Mouse (Mus musculus): ENCODE results near the gene Prss21. TPM values are rescaled to one million over a fixed set of nuclear protein-coding genes. Genes with fewer than 3 reads are reported as not detected.

Prss21 gene
- not detected in 2 replicates for polyA plus RNA-seq (2015; fragmentation: Nextera tagmentation; extraction: Ambion mirVana)

- Histone ChIP-seq H3K27ac (replicated peaks) (no peak within 1 kb of the TSS), H3K4me2 (replicated peaks) (no peak within 1 kb of the TSS), H3K27me3 (no peaks in the 10 kb centered on the region), H3K9me3 (no peaks in the 10 kb centered on the region), H3K4me3 (no peak within 1 kb of the TSS), H3K9ac (replicated peaks) (no peak within 1 kb of the TSS), H3K4me1 (no peaks in the 10 kb centered on the region), H3K36me3 (no peaks in the 10 kb centered on the region)
- ATAC-seq (replicated peaks) = no peak
- 86% methylated on average over 15 of the region's 15 CpGs for WGBS
Observed at GRCm38 (mm10) chr17:23867756-23868155, at the start of gene Prss21. Prss21 (plus strand) TSS chr17:23868056.

- WGBS = 97% methylated on average over 8 of the region's 8 CpGs
- Histone ChIP-seq H3K36me3 (peaks cover 97% of the 10 kb centered on the region), H3K9ac (replicated peaks) (no peak overlapping the region), H3K4me2 (replicated peaks) (no peak overlapping the region), H3K4me3 (no peak overlapping the region), H3K27me3 (no peaks in the 10 kb centered on the region), H3K9me3 (peaks cover 10% of the 10 kb centered on the region), H3K27ac (replicated peaks) (no peak overlapping the region), H3K4me1 (no peaks in the 10 kb centered on the region)
- no peak for ATAC-seq (replicated peaks)
Observed at GRCm38 (mm10) chr17:23818579-23818978, 49.3 kb upstream of the Prss21 start.

- Histone ChIP-seq H3K27ac (replicated peaks) (no peak overlapping the region), H3K27me3 (no peaks in the 10 kb centered on the region), H3K9me3 (peaks cover 10% of the 10 kb centered on the region), H3K4me1 (no peaks in the 10 kb centered on the region), H3K9ac (replicated peaks) (no peak overlapping the region), H3K4me3 (no peak overlapping the region), H3K36me3 (peaks cover 97% of the 10 kb centered on the region), H3K4me2 (replicated peaks) (no peak overlapping the region)
- ATAC-seq (replicated peaks) = no peak
- 98% methylated on average over 25 of the region's 25 CpGs for WGBS
Observed at GRCm38 (mm10) chr17:23819235-23819634, 48.6 kb upstream of the Prss21 start.

GRCm38 (mm10) chr17:23820731-23821130 is 47.1 kb upstream of the Prss21 start:
- H3K4me1 ChIP-seq = no peaks in the 10 kb centered on the region
- H3K27me3 ChIP-seq = no peaks in the 10 kb centered on the region
- H3K9me3 ChIP-seq = peaks cover 10% of the 10 kb centered on the region
- no peak overlapping the region for H3K27ac ChIP-seq (replicated peaks)
- no peak overlapping the region for H3K4me2 ChIP-seq (replicated peaks)
- peaks cover 97% of the 10 kb centered on the region for H3K36me3 ChIP-seq
- no peak overlapping the region for H3K9ac ChIP-seq (replicated peaks)
- ATAC-seq (replicated peaks) = no peak
- no peak overlapping the region for H3K4me3 ChIP-seq
- 96% methylated on average over 5 of the region's 5 CpGs for WGBS

GRCm38 (mm10) chr17:23822094-23822493 is 45.8 kb upstream of the Prss21 start:
- 82% methylated on average over 6 of the region's 6 CpGs for WGBS
- H3K9ac ChIP-seq (replicated peaks) = no peak overlapping the region
- H3K36me3 ChIP-seq = peaks cover 97% of the 10 kb centered on the region
- peaks cover 10% of the 10 kb centered on the region for H3K9me3 ChIP-seq
- H3K27me3 ChIP-seq = no peaks in the 10 kb centered on the region
- H3K4me1 ChIP-seq = peaks cover 8% of the 10 kb centered on the region
- ATAC-seq (replicated peaks) = no peak
- no peak overlapping the region for H3K4me2 ChIP-seq (replicated peaks)
- no peak overlapping the region for H3K27ac ChIP-seq (replicated peaks)
- no peak overlapping the region for H3K4me3 ChIP-seq

GRCm38 (mm10) chr17:23823018-23823417 is 44.8 kb upstream of the Prss21 start:
- Histone ChIP-seq H3K9ac (replicated peaks) (no peak overlapping the region), H3K36me3 (peaks cover 88% of the 10 kb centered on the region), H3K27me3 (no peaks in the 10 kb centered on the region), H3K4me3 (no peak overlapping the region), H3K4me2 (replicated peaks) (no peak overlapping the region), H3K27ac (replicated peaks) (no peak overlapping the region), H3K4me1 (peaks cover 17% of the 10 kb centered on the region), H3K9me3 (peaks cover 9% of the 10 kb centered on the region)
- 86% methylated on average over 16 of the region's 16 CpGs for WGBS
- no peak for ATAC-seq (replicated peaks)

GRCm38 (mm10) chr17:23823614-23824013 is 44.2 kb upstream of the Prss21 start:
- H3K36me3 ChIP-seq = peaks cover 82% of the 10 kb centered on the region
- H3K4me1 ChIP-seq = peaks cover 18% of the 10 kb centered on the region
- ATAC-seq (replicated peaks) = no peak; the same call in 1 of the 2 replicates
- H3K4me3 ChIP-seq = no peak overlapping the region
- no peak overlapping the region for H3K4me2 ChIP-seq (replicated peaks)
- no peak overlapping the region for H3K27ac ChIP-seq (replicated peaks)
- WGBS = 90% methylated on average over 12 of the region's 12 CpGs
- H3K9me3 ChIP-seq = 0 out of 2 replicates have a peak, but pooled peaks cover 4% of the 10 kb centered on the region
- H3K9ac ChIP-seq (replicated peaks) = no peak overlapping the region
- H3K27me3 ChIP-seq = no peaks in the 10 kb centered on the region

GRCm38 (mm10) chr17:23825591-23825990 is 42.3 kb upstream of the Prss21 start:
- Histone ChIP-seq H3K4me2 (replicated peaks) (no peak overlapping the region), H3K27ac (replicated peaks) (no peak overlapping the region), H3K27me3 (0 out of 2 replicates have a peak, but pooled peaks cover 2% of the 10 kb centered on the region), H3K4me3 (no peak overlapping the region), H3K9ac (replicated peaks) (no peak overlapping the region), H3K9me3 (no peaks in the 10 kb centered on the region), H3K36me3 (peaks cover 62% of the 10 kb centered on the region), H3K4me1 (peaks cover 21% of the 10 kb centered on the region)
- WGBS = 89% methylated on average over 4 of the region's 4 CpGs
- ATAC-seq (replicated peaks) = no peak

GRCm38 (mm10) chr17:23828271-23829001 is 39.4 kb upstream of the Prss21 start:
- peak overlapping the region; percentile 61 for H3K4me2 ChIP-seq (replicated peaks)
- WGBS = under 1% methylated on average over 47 of the region's 47 CpGs
- peak; percentile 79 for ATAC-seq (replicated peaks)

GRCm38 (mm10) chr17:23829064-23829619 is 38.7 kb upstream of the Prss21 start, which contains the start of gene Elob:
Elob (minus strand) TSS chr17:23829136.
- peak; percentile 95 for ATAC-seq (replicated peaks)
- Histone ChIP-seq H3K27me3 (0 out of 2 replicates have a peak, but pooled peaks cover 10% of the 10 kb centered on the region), H3K27ac (replicated peaks) (peak within 1 kb of the TSS; percentile 97), H3K9me3 (no peaks in the 10 kb centered on the region), H3K4me2 (replicated peaks) (peak within 1 kb of the TSS; percentile 61), H3K9ac (replicated peaks) (peak within 1 kb of the TSS; percentile 82), H3K4me1 (peaks cover 21% of the 10 kb centered on the region), H3K4me3 (peak within 1 kb of the TSS; percentile 90), H3K36me3 (peaks cover 29% of the 10 kb centered on the region)
- 1% methylated on average over 35 of the region's 42 CpGs for WGBS

More at GRCm38 (mm10) chr17:23828271-23829001, 39.4 kb upstream of the Prss21 start:
- H3K4me1 ChIP-seq = peaks cover 21% of the 10 kb centered on the region
- H3K36me3 ChIP-seq = peaks cover 36% of the 10 kb centered on the region
- 0 out of 2 replicates have a peak, but pooled peaks cover 10% of the 10 kb centered on the region for H3K27me3 ChIP-seq
- peak overlapping the region; percentile 90 for H3K4me3 ChIP-seq
- H3K9ac ChIP-seq (replicated peaks) = peak overlapping the region; percentile 82
- no peaks in the 10 kb centered on the region for H3K9me3 ChIP-seq
- H3K27ac ChIP-seq (replicated peaks) = peak overlapping the region; percentile 97

GRCm38 (mm10) chr17:23831201-23831600 is 36.7 kb upstream of the Prss21 start:
- H3K4me2 ChIP-seq (replicated peaks) = no peak overlapping the region
- no peaks in the 10 kb centered on the region for H3K9me3 ChIP-seq
- WGBS = 100% methylated on average over 1 of the region's 1 CpGs
- no peak for ATAC-seq (replicated peaks)
- peaks cover 10% of the 10 kb centered on the region for H3K36me3 ChIP-seq
- no peak overlapping the region for H3K4me3 ChIP-seq
- H3K4me1 ChIP-seq = peaks cover 21% of the 10 kb centered on the region
- 0 out of 2 replicates have a peak, but pooled peaks cover 10% of the 10 kb centered on the region for H3K27me3 ChIP-seq
- H3K9ac ChIP-seq (replicated peaks) = no peak overlapping the region
- H3K27ac ChIP-seq (replicated peaks) = no peak overlapping the region

GRCm38 (mm10) chr17:23836006-23836575 is 31.8 kb upstream of the Prss21 start, which contains the start of gene Prss33:
Prss33 (minus strand) TSS chr17:23836056.
- no peak within 1 kb of the TSS for H3K4me3 ChIP-seq
- H3K4me2 ChIP-seq (replicated peaks) = no peak within 1 kb of the TSS
- H3K27me3 ChIP-seq = 0 out of 2 replicates have a peak, but pooled peaks cover 9% of the 10 kb centered on the region
- H3K36me3 ChIP-seq = no peaks in the 10 kb centered on the region
- H3K9ac ChIP-seq (replicated peaks) = no peak within 1 kb of the TSS
- ATAC-seq (replicated peaks) = no peak
- no peaks in the 10 kb centered on the region for H3K9me3 ChIP-seq
- H3K27ac ChIP-seq (replicated peaks) = no peak within 1 kb of the TSS
- H3K4me1 ChIP-seq = no peaks in the 10 kb centered on the region
- 53% methylated on average over 8 of the region's 8 CpGs for WGBS
